Mouse (Mus musculus) embryonic facial prominence, embryonic 10.5 days (tissue): ENCODE data around the gene 1700012B07Rik. TPM values are rescaled to one million over a fixed set of nuclear protein-coding genes. Genes with fewer than 3 reads are reported as not detected.

Experiments used
- DNase-seq: peaks from one replicate; pipeline ENCODE4 v3.0.0-alpha.2; 2017; ENCODE audit warnings: low spot score
- H3K27ac ChIP-seq: fragments of 300-500 bp; sonication (generic); replicated peaks from 2 replicates; pipeline ENCODE4 v1.5.1; 2016; ENCODE audit warnings: mild to moderate bottlenecking
- H3K27me3 ChIP-seq: fragments of 300-500 bp; sonication (generic); replicated peaks from 2 replicates; pipeline ENCODE4 v1.6.1; 2016; ENCODE audit warnings: low read depth, mild to moderate bottlenecking; ENCODE audit not compliant: poor library complexity, severe bottlenecking
- H3K36me3 ChIP-seq: fragments of 300-500 bp; sonication (generic); replicated peaks from 2 replicates; pipeline ENCODE4 v1.6.1; 2016; ENCODE audit warnings: mild to moderate bottlenecking, moderate library complexity
- H3K4me1 ChIP-seq: fragments of 300-500 bp; sonication (generic); 2 replicates; pipeline ENCODE4 v1.6.1; 2016
- H3K4me3 ChIP-seq: fragments of 300-500 bp; sonication (generic); 2 replicates; pipeline ENCODE4 v1.5.1; 2016; ENCODE audit warnings: mild to moderate bottlenecking, moderate library complexity
- H3K9me3 ChIP-seq: fragments of 300-500 bp; sonication (generic); 2 replicates; pipeline ENCODE4 v1.6.1; 2016; ENCODE audit warnings: mild to moderate bottlenecking
- WGBS: fragments of 180-500 bp; shearing (Covaris S2); methylation state at CpG from one replicate; pipeline ENCODE4 v1.1.7; 2016; 5-methylcytosine and 5-hydroxymethylcytosine counted together
- polyA plus RNA-seq: library from polyadenylated mRNA; unstranded; fragments of >200 nt; fragmentation: Nextera tagmentation; extraction: Ambion mirVana; gene quantifications from 2 replicates; pipeline ENCODE4 v1.2.1, GENCODE M21; 2016

The 1700012B07Rik gene
- polyA plus RNA-seq, 1 experiment from 2014 or later, result not detected

DNA sequence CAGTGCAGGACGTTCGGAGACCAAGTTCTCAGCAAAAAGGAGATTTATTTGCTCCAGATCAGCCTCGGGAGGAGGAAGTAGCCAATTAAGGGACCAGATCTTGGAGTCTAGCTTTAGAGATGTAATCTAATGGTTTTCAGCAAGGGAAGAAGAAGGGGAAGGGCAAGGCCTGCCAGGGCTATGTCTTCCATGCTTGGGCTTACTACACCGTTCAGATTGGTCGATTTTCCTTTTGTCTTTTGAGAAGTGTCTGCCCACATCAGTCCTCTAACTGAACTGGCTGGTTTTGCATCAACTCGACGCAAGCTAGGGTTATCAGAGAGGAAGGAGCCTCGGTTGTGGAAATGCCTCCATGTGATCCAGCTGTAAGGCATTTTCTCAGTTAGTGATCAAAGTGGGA is 37.7 kb upstream of the 1700012B07Rik start:
- DNase-seq, result no peak
- H3K4me3 ChIP-seq, result no peak overlapping the region
- no peaks in the 10 kb centered on the region for H3K36me3 ChIP-seq
- no peaks in the 10 kb centered on the region for H3K9me3 ChIP-seq
- H3K27me3 ChIP-seq, result no peaks in the 10 kb centered on the region
- no peaks in the 10 kb centered on the region; the same call in 1 of the 2 replicates for H3K4me1 ChIP-seq
- 83% methylated on average over 8 of the region's 8 CpGs for WGBS
- H3K27ac ChIP-seq, result no peak overlapping the region

- no peak overlapping the region for H3K27ac ChIP-seq
- no peak overlapping the region for H3K4me3 ChIP-seq
- DNase-seq, result no peak
- 85% methylated on average over 7 of the region's 7 CpGs for WGBS
- no peaks in the 10 kb centered on the region for H3K36me3 ChIP-seq
- peaks cover 6% of the 10 kb centered on the region for H3K4me1 ChIP-seq
- no peaks in the 10 kb centered on the region for H3K9me3 ChIP-seq
- no peaks in the 10 kb centered on the region for H3K27me3 ChIP-seq
Measured at GRCm38 (mm10) chr11:109863951-109864350, 36.1 kb upstream of the 1700012B07Rik start.

- Histone ChIP-seq H3K9me3 (no peaks in the 10 kb centered on the region), H3K27me3 (no peaks in the 10 kb centered on the region), H3K4me3 (no peak overlapping the region), H3K4me1 (peaks cover 6% of the 10 kb centered on the region), H3K27ac (no peak overlapping the region), H3K36me3 (no peaks in the 10 kb centered on the region)
- WGBS, result 67% methylated on average over 9 of the region's 9 CpGs
- peak; percentile 59 for DNase-seq
Measured at GRCm38 (mm10) chr11:109863194-109863746, 35.4 kb upstream of the 1700012B07Rik start.

DNA sequence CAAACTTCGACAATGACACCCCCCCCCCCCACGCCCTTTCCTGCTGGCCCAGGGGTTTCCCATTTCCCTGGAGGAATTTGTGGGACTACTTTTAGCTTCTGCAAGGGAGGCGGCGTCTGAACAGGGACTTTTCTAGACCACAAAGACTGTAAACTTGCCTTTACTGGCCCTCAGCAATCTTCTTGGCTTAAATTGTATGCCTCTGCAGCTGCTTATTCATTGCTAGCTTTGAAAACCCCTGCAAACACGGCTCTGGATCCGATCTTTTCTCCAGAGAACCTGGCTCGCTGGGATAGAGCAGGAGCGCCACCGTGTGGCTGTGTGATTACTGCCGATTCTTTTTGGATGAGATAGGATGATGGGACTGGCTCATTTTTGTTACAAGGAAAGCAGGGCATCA is 32.7 kb upstream of the 1700012B07Rik start:
- Histone ChIP-seq H3K9me3 (no peaks in the 10 kb centered on the region), H3K4me3 (peak overlapping the region; percentile 43), H3K4me1 (peaks cover 6% of the 10 kb centered on the region), H3K27ac (peak overlapping the region; percentile 54), H3K36me3 (no peaks in the 10 kb centered on the region), H3K27me3 (no peaks in the 10 kb centered on the region)
- 10% methylated on average over 10 of the region's 10 CpGs for WGBS
- peak; percentile 89 for DNase-seq

GRCm38 (mm10) chr11:109859939-109860469 is 32.2 kb upstream of the 1700012B07Rik start:
- Histone ChIP-seq H3K9me3 (no peaks in the 10 kb centered on the region), H3K27ac (peak overlapping the region; percentile 54), H3K27me3 (no peaks in the 10 kb centered on the region), H3K36me3 (no peaks in the 10 kb centered on the region), H3K4me1 (peaks cover 6% of the 10 kb centered on the region), H3K4me3 (peak overlapping the region; percentile 43)
- WGBS, result 70% methylated on average over 14 of the region's 14 CpGs
- no peak for DNase-seq

DNA sequence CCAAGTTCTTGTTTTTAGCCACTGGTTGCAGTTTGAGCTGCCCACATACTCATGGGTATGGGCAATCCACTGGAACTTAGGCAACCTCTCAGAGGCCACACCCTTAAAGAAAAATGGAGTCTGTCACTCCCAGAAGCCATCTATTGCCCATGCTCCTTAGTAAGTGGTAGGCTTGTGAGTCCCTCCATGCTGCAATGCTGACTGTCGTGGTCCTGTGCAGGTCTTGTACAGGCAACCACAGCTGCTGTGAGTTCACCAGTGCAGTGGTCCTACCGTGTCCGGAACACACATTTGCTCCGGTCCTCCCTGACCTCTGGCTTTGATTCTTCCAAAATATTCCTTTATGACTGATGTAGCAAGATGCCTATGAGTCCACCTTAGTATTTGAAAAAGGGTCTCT is 31.6 kb upstream of the 1700012B07Rik start:
- DNase-seq, result no peak
- H3K27me3 ChIP-seq, result no peaks in the 10 kb centered on the region
- H3K9me3 ChIP-seq, result no peaks in the 10 kb centered on the region
- H3K27ac ChIP-seq, result no peak overlapping the region
- H3K4me3 ChIP-seq, result no peak overlapping the region
- no peaks in the 10 kb centered on the region for H3K36me3 ChIP-seq
- H3K4me1 ChIP-seq, result peaks cover 6% of the 10 kb centered on the region
- WGBS, result 91% methylated on average over 4 of the region's 4 CpGs

- Histone ChIP-seq H3K27me3 (no peaks in the 10 kb centered on the region), H3K36me3 (no peaks in the 10 kb centered on the region), H3K4me1 (peaks cover 22% of the 10 kb centered on the region), H3K4me3 (no peak overlapping the region), H3K27ac (no peak overlapping the region), H3K9me3 (no peaks in the 10 kb centered on the region)
- 89% methylated on average over 10 of the region's 10 CpGs for WGBS
- no peak for DNase-seq
Measured at GRCm38 (mm10) chr11:109857086-109857485, 29.2 kb upstream of the 1700012B07Rik start.

DNA sequence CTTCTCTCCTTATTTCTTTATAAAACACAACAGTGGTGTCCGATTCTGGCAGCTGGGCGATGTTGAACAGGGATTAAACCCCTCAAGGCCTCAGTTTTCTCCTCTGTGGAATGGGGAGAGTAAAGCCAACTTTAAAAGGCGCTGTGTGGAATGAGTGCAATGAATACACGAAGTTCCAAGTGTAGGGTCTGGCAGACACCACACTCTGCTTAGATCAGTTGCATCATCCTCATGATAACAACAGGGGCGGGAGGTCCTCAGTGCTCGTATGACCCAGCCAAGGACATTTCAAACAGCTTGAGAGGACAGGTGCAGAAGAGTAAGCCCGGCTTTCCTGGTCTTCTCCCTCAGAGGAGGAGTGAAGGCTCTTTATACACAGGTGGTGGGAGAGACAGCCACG is 26.2 kb upstream of the 1700012B07Rik start:
- no peak overlapping the region for H3K27ac ChIP-seq
- no peak overlapping the region for H3K4me3 ChIP-seq
- no peak for DNase-seq
- WGBS, result 87% methylated on average over 8 of the region's 8 CpGs
- no peaks in the 10 kb centered on the region for H3K36me3 ChIP-seq
- H3K4me1 ChIP-seq, result peaks cover 17% of the 10 kb centered on the region
- no peaks in the 10 kb centered on the region for H3K9me3 ChIP-seq
- no peaks in the 10 kb centered on the region for H3K27me3 ChIP-seq

DNA sequence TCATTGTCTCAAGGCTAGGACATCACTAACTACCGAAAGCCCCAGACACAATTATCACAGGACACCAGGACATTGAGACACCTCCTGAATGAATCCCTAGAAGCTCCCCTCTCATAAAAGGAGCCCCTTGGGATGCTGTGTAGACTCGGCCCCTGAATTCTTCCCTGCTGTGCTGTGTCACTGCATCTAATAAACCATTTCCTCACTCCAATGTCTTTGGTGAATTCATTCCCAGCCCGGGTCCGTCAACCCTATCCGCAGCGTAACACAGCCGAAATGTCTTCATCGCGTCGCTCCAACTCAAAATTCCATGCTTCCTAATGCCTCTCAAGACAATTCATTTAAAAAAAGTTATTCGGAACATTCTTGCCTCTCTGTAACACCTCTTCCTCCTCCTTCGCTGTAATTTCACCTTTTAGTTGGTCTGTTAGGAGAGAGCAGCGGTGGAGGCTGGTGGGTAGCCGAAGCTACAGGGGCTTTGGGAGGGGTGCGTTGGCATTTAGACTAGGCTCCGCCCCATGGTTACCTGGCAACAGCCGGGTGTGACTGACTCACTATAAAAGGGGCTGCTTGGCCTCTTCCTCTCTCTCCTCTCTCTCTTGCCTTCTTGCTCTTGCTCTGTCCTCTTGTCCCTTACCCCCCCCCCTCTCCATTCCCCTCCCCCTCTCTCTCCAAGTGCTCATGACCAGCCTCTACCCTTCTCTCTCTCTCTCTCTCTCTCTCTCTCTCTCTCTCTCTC is 25.6 kb upstream of the 1700012B07Rik start:
- WGBS, result 65% methylated on average over 17 of the region's 17 CpGs
- Histone ChIP-seq H3K27ac (no peak overlapping the region), H3K9me3 (no peaks in the 10 kb centered on the region), H3K4me1 (peaks cover 17% of the 10 kb centered on the region), H3K4me3 (no peak overlapping the region), H3K36me3 (no peaks in the 10 kb centered on the region), H3K27me3 (no peaks in the 10 kb centered on the region)
- peak; percentile 43 for DNase-seq

GRCm38 (mm10) chr11:109851996-109852395 is 24.1 kb upstream of the 1700012B07Rik start:
- Histone ChIP-seq H3K27me3 (no peaks in the 10 kb centered on the region), H3K9me3 (no peaks in the 10 kb centered on the region), H3K36me3 (no peaks in the 10 kb centered on the region), H3K4me3 (no peak overlapping the region), H3K27ac (no peak overlapping the region), H3K4me1 (peaks cover 20% of the 10 kb centered on the region)
- no peak for DNase-seq
- WGBS, result 86% methylated on average over 4 of the region's 4 CpGs

- no peak for DNase-seq
- no peaks in the 10 kb centered on the region for H3K9me3 ChIP-seq
- H3K27ac ChIP-seq, result no peak overlapping the region; the same call in 1 of the 2 replicates
- no peaks in the 10 kb centered on the region for H3K27me3 ChIP-seq
- H3K4me1 ChIP-seq, result peaks cover 27% of the 10 kb centered on the region
- H3K36me3 ChIP-seq, result no peaks in the 10 kb centered on the region
- no peak overlapping the region for H3K4me3 ChIP-seq
- WGBS, result 59% methylated on average over 7 of the region's 7 CpGs
Measured at GRCm38 (mm10) chr11:109846343-109846742, 18.5 kb upstream of the 1700012B07Rik start.

DNA sequence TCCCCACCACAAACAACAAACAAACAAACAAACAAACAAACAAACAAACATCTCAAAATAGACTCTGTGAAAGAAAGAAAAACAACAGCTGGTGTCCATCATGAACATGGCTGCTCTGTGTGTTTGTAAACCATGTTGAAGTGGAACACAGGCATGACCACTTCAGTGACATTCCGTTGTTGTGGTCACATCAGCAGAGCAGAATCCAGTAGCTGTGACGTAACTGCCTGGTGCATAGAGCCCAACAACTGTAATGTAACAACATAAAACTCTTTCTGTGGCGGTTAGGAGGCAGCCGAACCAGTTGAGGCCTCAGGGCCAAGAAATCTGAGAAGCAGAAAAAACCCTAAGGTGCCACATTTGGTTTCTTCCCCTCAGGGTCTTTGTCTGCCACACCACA is 17.8 kb upstream of the 1700012B07Rik start:
- peak overlapping the region; percentile 44; the same call in 1 of the 2 replicates for H3K27ac ChIP-seq
- H3K27me3 ChIP-seq, result no peaks in the 10 kb centered on the region
- H3K9me3 ChIP-seq, result 0 out of 2 replicates have a peak, but pooled peaks cover 2% of the 10 kb centered on the region
- peaks cover 27% of the 10 kb centered on the region for H3K4me1 ChIP-seq
- no peak for DNase-seq
- no peaks in the 10 kb centered on the region for H3K36me3 ChIP-seq
- no peak overlapping the region for H3K4me3 ChIP-seq
- 52% methylated on average over 4 of the region's 4 CpGs for WGBS

- no peak for DNase-seq
- Histone ChIP-seq H3K27me3 (no peaks in the 10 kb centered on the region), H3K36me3 (no peaks in the 10 kb centered on the region), H3K4me1 (peaks cover 27% of the 10 kb centered on the region), H3K9me3 (0 out of 2 replicates have a peak, but pooled peaks cover 3% of the 10 kb centered on the region), H3K4me3 (no peak overlapping the region), H3K27ac (no peak overlapping the region)
- WGBS, result 81% methylated on average over 5 of the region's 5 CpGs
Measured at GRCm38 (mm10) chr11:109844466-109844865, 16.6 kb upstream of the 1700012B07Rik start.
